Mouse (Mus musculus) stomach, embryonic 16.5 days (tissue): ENCODE results near the gene Cacna1a. TPM values are rescaled to one million over a fixed set of nuclear protein-coding genes. Genes with fewer than 3 reads are reported as not detected.

Experiments used
- ATAC-seq: fragments of 200-750 bp; cut with Nextera tagmentation; 2 replicates; pipeline ENCODE4 v1.8.0; 2017; ENCODE audit warnings: moderate number of reproducible peaks, moderate TSS enrichment; ENCODE audit not compliant: insufficient read depth, low FRiP score
- H3K27ac ChIP-seq: fragments of 300-500 bp; sonication (generic); 2 replicates; pipeline ENCODE4 v1.5.1; 2014; ENCODE audit warnings: low read length
- H3K27me3 ChIP-seq: fragments of 300-500 bp; sonication (generic); 2 replicates; pipeline ENCODE4 v1.6.1; 2014; ENCODE audit warnings: low read length, control low read depth, mixed read lengths; ENCODE audit not compliant: control insufficient read depth, insufficient read depth
- H3K36me3 ChIP-seq: fragments of 300-500 bp; sonication (generic); 2 replicates; pipeline ENCODE4 v1.6.1; 2014; ENCODE audit warnings: low read length; ENCODE audit not compliant: control insufficient read depth, insufficient read depth
- H3K4me1 ChIP-seq: fragments of 300-500 bp; sonication (generic); 2 replicates; pipeline ENCODE4 v1.6.1; 2014; ENCODE audit warnings: low read length, control low read depth, mixed read lengths; ENCODE audit not compliant: control insufficient read depth, insufficient read depth
- H3K4me2 ChIP-seq: fragments of 300-500 bp; sonication (generic); 2 replicates; pipeline ENCODE4 v1.6.1; 2014; ENCODE audit warnings: low read depth, low read length, mixed read lengths
- H3K4me3 ChIP-seq: fragments of 300-500 bp; sonication (generic); replicated peaks from 2 replicates; pipeline ENCODE4 v1.5.1; 2014; ENCODE audit warnings: mild to moderate bottlenecking, low read length
- H3K9ac ChIP-seq: fragments of 300-500 bp; sonication (generic); 2 replicates; pipeline ENCODE4 v1.6.1; 2014; ENCODE audit warnings: low read length
- H3K9me3 ChIP-seq: fragments of 300-500 bp; sonication (generic); replicated peaks from 2 replicates; pipeline ENCODE4 v1.6.1; 2016; ENCODE audit warnings: low read length, control low read depth; ENCODE audit not compliant: control insufficient read depth
- WGBS: fragments of 180-500 bp; shearing (Covaris S2); extraction: QIAGEN DNeasy Blood & Tissue Kit; methylation state at CpG from one replicate; pipeline ENCODE4 v1.1.7; 2014; 5-methylcytosine and 5-hydroxymethylcytosine counted together
- polyA plus RNA-seq: library from polyadenylated mRNA; unstranded; fragments of >200 nt; fragmentation: Nextera tagmentation; extraction: Ambion mirVana; gene quantifications from 2 replicates; pipeline ENCODE4 v1.2.1, GENCODE M21; 2015

Cacna1a gene
- polyA plus RNA-seq, 1 experiment from 2014 or later, result 2.0 TPM

GRCm38 (mm10) chr8:84474456-84474855 is 86.2 kb downstream of the Cacna1a start:
- no peak overlapping the region for H3K4me3 ChIP-seq
- no peak for ATAC-seq
- 92% methylated on average over 1 of the region's 1 CpGs for WGBS

GRCm38 (mm10) chr8:84477341-84477740 is 89.1 kb downstream of the Cacna1a start:
- H3K27me3 ChIP-seq, result no peaks in the 10 kb centered on the region
- H3K9me3 ChIP-seq, result no peaks in the 10 kb centered on the region
- 67% methylated on average over 3 of the region's 3 CpGs for WGBS
- H3K4me3 ChIP-seq, result no peak overlapping the region
- H3K9ac ChIP-seq, result no peak overlapping the region
- H3K4me1 ChIP-seq, result no peaks in the 10 kb centered on the region
- H3K36me3 ChIP-seq, result no peaks in the 10 kb centered on the region
- H3K4me2 ChIP-seq, result no peak overlapping the region
- no peak for ATAC-seq
- H3K27ac ChIP-seq, result no peak overlapping the region

More at GRCm38 (mm10) chr8:84474456-84474855, 86.2 kb downstream of the Cacna1a start:
- Histone ChIP-seq H3K27me3 (no peaks in the 10 kb centered on the region), H3K36me3 (no peaks in the 10 kb centered on the region), H3K9ac (no peak overlapping the region), H3K27ac (no peak overlapping the region), H3K4me1 (no peaks in the 10 kb centered on the region), H3K4me2 (no peak overlapping the region), H3K9me3 (no peaks in the 10 kb centered on the region)

- H3K4me3 ChIP-seq, result no peak overlapping the region
- no peak overlapping the region for H3K27ac ChIP-seq
- WGBS, result 92% methylated on average over 4 of the region's 4 CpGs
- no peaks in the 10 kb centered on the region for H3K27me3 ChIP-seq
- no peaks in the 10 kb centered on the region for H3K9me3 ChIP-seq
- H3K4me1 ChIP-seq, result no peaks in the 10 kb centered on the region
- ATAC-seq, result no peak
- H3K9ac ChIP-seq, result no peak overlapping the region
- H3K36me3 ChIP-seq, result no peaks in the 10 kb centered on the region
- no peak overlapping the region for H3K4me2 ChIP-seq
Observed at GRCm38 (mm10) chr8:84483004-84483403, 94.8 kb downstream of the Cacna1a start.

GRCm38 (mm10) chr8:84485366-84485765 is 97.1 kb downstream of the Cacna1a start:
- no peaks in the 10 kb centered on the region for H3K36me3 ChIP-seq
- no peaks in the 10 kb centered on the region for H3K4me1 ChIP-seq
- H3K4me3 ChIP-seq, result no peak overlapping the region
- H3K27ac ChIP-seq, result no peak overlapping the region
- no peaks in the 10 kb centered on the region for H3K9me3 ChIP-seq
- H3K4me2 ChIP-seq, result no peak overlapping the region
- H3K9ac ChIP-seq, result no peak overlapping the region
- WGBS, result 84% methylated on average over 4 of the region's 4 CpGs
- no peak for ATAC-seq
- no peaks in the 10 kb centered on the region for H3K27me3 ChIP-seq

GRCm38 (mm10) chr8:84485864-84486263 is 97.6 kb downstream of the Cacna1a start:
- no peak for ATAC-seq
- Histone ChIP-seq H3K36me3 (no peaks in the 10 kb centered on the region), H3K9ac (no peak overlapping the region), H3K4me3 (no peak overlapping the region), H3K27me3 (no peaks in the 10 kb centered on the region), H3K4me2 (no peak overlapping the region), H3K4me1 (no peaks in the 10 kb centered on the region), H3K27ac (no peak overlapping the region), H3K9me3 (no peaks in the 10 kb centered on the region)
- WGBS, result 68% methylated on average over 7 of the region's 7 CpGs

- no peak overlapping the region for H3K27ac ChIP-seq
- 69% methylated on average over 3 of the region's 3 CpGs for WGBS
- H3K4me1 ChIP-seq, result no peaks in the 10 kb centered on the region
- H3K4me3 ChIP-seq, result no peak overlapping the region
- no peaks in the 10 kb centered on the region for H3K36me3 ChIP-seq
- H3K9me3 ChIP-seq, result no peaks in the 10 kb centered on the region
- no peak for ATAC-seq
- H3K9ac ChIP-seq, result no peak overlapping the region
- no peak overlapping the region for H3K4me2 ChIP-seq
- H3K27me3 ChIP-seq, result no peaks in the 10 kb centered on the region
Observed at GRCm38 (mm10) chr8:84489223-84489622, 101.0 kb downstream of the Cacna1a start.

- no peak overlapping the region for H3K9ac ChIP-seq
- no peak overlapping the region for H3K4me2 ChIP-seq
- H3K36me3 ChIP-seq, result no peaks in the 10 kb centered on the region
- WGBS, result 84% methylated on average over 6 of the region's 6 CpGs
- H3K27ac ChIP-seq, result no peak overlapping the region
- no peaks in the 10 kb centered on the region for H3K27me3 ChIP-seq
- H3K4me1 ChIP-seq, result no peaks in the 10 kb centered on the region
- H3K9me3 ChIP-seq, result no peaks in the 10 kb centered on the region
- ATAC-seq, result no peak
- H3K4me3 ChIP-seq, result no peak overlapping the region
Observed at GRCm38 (mm10) chr8:84494541-84495084, 106.4 kb downstream of the Cacna1a start.

GRCm38 (mm10) chr8:84501181-84501580 is 112.9 kb downstream of the Cacna1a start:
- no peak overlapping the region for H3K4me2 ChIP-seq
- no peak overlapping the region for H3K4me3 ChIP-seq
- H3K36me3 ChIP-seq, result no peaks in the 10 kb centered on the region
- WGBS, result 69% methylated on average over 5 of the region's 5 CpGs
- ATAC-seq, result no peak
- no peaks in the 10 kb centered on the region for H3K4me1 ChIP-seq
- no peaks in the 10 kb centered on the region for H3K9me3 ChIP-seq
- H3K9ac ChIP-seq, result no peak overlapping the region
- no peaks in the 10 kb centered on the region for H3K27me3 ChIP-seq
- no peak overlapping the region for H3K27ac ChIP-seq

- no peak overlapping the region for H3K4me2 ChIP-seq
- 69% methylated on average over 10 of the region's 10 CpGs for WGBS
- H3K36me3 ChIP-seq, result no peaks in the 10 kb centered on the region
- no peaks in the 10 kb centered on the region for H3K4me1 ChIP-seq
- H3K4me3 ChIP-seq, result no peak overlapping the region
- no peaks in the 10 kb centered on the region for H3K9me3 ChIP-seq
- ATAC-seq, result 0 out of 2 replicates have a peak, but pooled peaks have one; percentile 29
- H3K27me3 ChIP-seq, result no peaks in the 10 kb centered on the region
- H3K9ac ChIP-seq, result no peak overlapping the region
- H3K27ac ChIP-seq, result no peak overlapping the region
Observed at GRCm38 (mm10) chr8:84501671-84502308, 113.5 kb downstream of the Cacna1a start.
